Mouse (Mus musculus): ENCODE data around the gene BC051142.

GRCm38 (mm10) chr17:34437120-34437519, 38.5 kb downstream of the BC051142 start:
- TF ChIP-seq CTCF (IDR thresholded peaks at IDR 0.05; ENCODE audit: low read depth) (no peak), EP300 (optimal IDR thresholded peaks at IDR 0.05) (no peak)

Data from stomach, postnatal 0 days (tissue).